Mouse (Mus musculus) hindbrain, embryonic 16.5 days (tissue): ENCODE measurements around the gene Gm4969. TPM values are rescaled to one million over a fixed set of nuclear protein-coding genes. Genes with fewer than 3 reads are reported as not detected.
"Not testable (repeated sequence)": the region's sequence is repeated elsewhere in the genome, so short reads cannot be mapped to it uniquely, and the experiment has no call there.

Experiments used
- ATAC-seq: fragments of 200-750 bp; cut with Nextera tagmentation; 2 replicates; pipeline ENCODE4 v1.8.0; 2017; ENCODE audit warnings: moderate TSS enrichment, moderate library complexity
- H3K27ac ChIP-seq: fragments of 300-500 bp; sonication (generic); 2 replicates; pipeline ENCODE4 v1.5.1; 2014; ENCODE audit warnings: low read depth, mild to moderate bottlenecking, control low read depth, low read length, moderate library complexity
- H3K27me3 ChIP-seq: fragments of 300-500 bp; sonication (generic); replicated peaks from 2 replicates; pipeline ENCODE4 v1.6.1; 2014; ENCODE audit warnings: low read length; ENCODE audit not compliant: control insufficient read depth, insufficient read depth
- H3K36me3 ChIP-seq: fragments of 300-500 bp; sonication (generic); 2 replicates; pipeline ENCODE4 v1.6.1; 2014; ENCODE audit warnings: mild to moderate bottlenecking, low read length, moderate library complexity, mixed read lengths; ENCODE audit not compliant: control insufficient read depth, insufficient read depth
- H3K4me1 ChIP-seq: fragments of 300-500 bp; sonication (generic); 2 replicates; pipeline ENCODE4 v1.6.1; 2014; ENCODE audit warnings: low read depth, low read length; ENCODE audit not compliant: control insufficient read depth, insufficient read depth
- H3K4me2 ChIP-seq: fragments of 300-500 bp; sonication (generic); 2 replicates; pipeline ENCODE4 v1.6.1; 2014; ENCODE audit warnings: mild to moderate bottlenecking, low read length, control low read depth, moderate library complexity
- H3K4me3 ChIP-seq: fragments of 300-500 bp; sonication (generic); 2 replicates; pipeline ENCODE4 v1.5.1; 2014; ENCODE audit warnings: mild to moderate bottlenecking, low read length, control low read depth, moderate library complexity
- H3K9ac ChIP-seq: fragments of 300-500 bp; sonication (generic); 2 replicates; pipeline ENCODE4 v1.6.1; 2014; ENCODE audit warnings: low read depth, mild to moderate bottlenecking, control low read depth, low read length, moderate library complexity
- H3K9me3 ChIP-seq: fragments of 300-500 bp; sonication (generic); 2 replicates; pipeline ENCODE4 v1.6.1; 2014; ENCODE audit warnings: mild to moderate bottlenecking, low read length, moderate library complexity; ENCODE audit not compliant: control insufficient read depth
- WGBS: fragments of 180-500 bp; shearing (Covaris S2); extraction: QIAGEN DNeasy Blood & Tissue Kit; methylation state at CpG from one replicate; pipeline ENCODE4 v1.1.7; 2014; 5-methylcytosine and 5-hydroxymethylcytosine counted together
- polyA plus RNA-seq: library from polyadenylated mRNA; unstranded; fragments of >200 nt; fragmentation: Nextera tagmentation; extraction: Ambion mirVana; gene quantifications from 2 replicates; pipeline ENCODE4 v1.2.1, GENCODE M21; 2015

The Gm4969 gene
- polyA plus RNA-seq, 1 experiment from 2014 or later, result 7.0 TPM

GRCm38 (mm10) chr7:19159411-19159810, 41.2 kb upstream of the Gm4969 start:
- peaks cover 13% of the 10 kb centered on the region for H3K4me1 ChIP-seq
- WGBS, result 11% methylated on average over 18 of the region's 18 CpGs
- H3K27ac ChIP-seq, result no peak overlapping the region
- H3K36me3 ChIP-seq, result 0 out of 2 replicates have a peak, but pooled peaks cover 2% of the 10 kb centered on the region
- no peaks in the 10 kb centered on the region for H3K9me3 ChIP-seq
- peak overlapping the region; percentile 34; the same call in 1 of the 2 replicates for H3K9ac ChIP-seq
- peaks cover 4% of the 10 kb centered on the region for H3K27me3 ChIP-seq
- ATAC-seq, result no peak
- H3K4me2 ChIP-seq, result peak overlapping the region; percentile 66
- peak overlapping the region; percentile 45 for H3K4me3 ChIP-seq

GRCm38 (mm10) chr7:19158601-19159000, 40.4 kb upstream of the Gm4969 start:
- Histone ChIP-seq H3K4me2 (no peak overlapping the region), H3K27me3 (peaks cover 2% of the 10 kb centered on the region; the same call in 1 of the 2 replicates), H3K36me3 (peaks cover 6% of the 10 kb centered on the region), H3K9me3 (no peaks in the 10 kb centered on the region), H3K27ac (no peak overlapping the region), H3K4me1 (peaks cover 13% of the 10 kb centered on the region), H3K9ac (no peak overlapping the region), H3K4me3 (no peak overlapping the region)
- WGBS, result 63% methylated on average over 11 of the region's 11 CpGs
- ATAC-seq, result no peak

GRCm38 (mm10) chr7:19157160-19157800, 39.1 kb upstream of the Gm4969 start:
- Histone ChIP-seq H3K4me1 (peaks cover 13% of the 10 kb centered on the region), H3K4me2 (peak overlapping the region; percentile 53), H3K27me3 (peaks cover 2% of the 10 kb centered on the region; the same call in 1 of the 2 replicates), H3K36me3 (peaks cover 14% of the 10 kb centered on the region), H3K27ac (0 out of 2 replicates have a peak overlapping the region, but pooled peaks have one; percentile 19), H3K4me3 (peak overlapping the region; percentile 24; the same call in 1 of the 2 replicates), H3K9ac (peak overlapping the region; percentile 46), H3K9me3 (no peaks in the 10 kb centered on the region)
- 4% methylated on average over 30 of the region's 30 CpGs for WGBS
- ATAC-seq, result peak; percentile 69

GRCm38 (mm10) chr7:19155825-19156475, 37.8 kb upstream of the Gm4969 start:
- WGBS, result 62% methylated on average over 13 of the region's 13 CpGs
- Histone ChIP-seq H3K9me3 (no peaks in the 10 kb centered on the region), H3K4me2 (no peak overlapping the region)

GRCm38 (mm10) chr7:19154796-19155195, 36.6 kb upstream of the Gm4969 start:
- Histone ChIP-seq H3K4me3 (no peak overlapping the region), H3K27ac (no peak overlapping the region), H3K4me2 (no peak overlapping the region), H3K9me3 (no peaks in the 10 kb centered on the region), H3K4me1 (peaks cover 18% of the 10 kb centered on the region), H3K36me3 (peaks cover 14% of the 10 kb centered on the region), H3K9ac (no peak overlapping the region), H3K27me3 (peaks cover 2% of the 10 kb centered on the region; the same call in 1 of the 2 replicates)
- 65% methylated on average over 8 of the region's 8 CpGs for WGBS
- no peak for ATAC-seq

More at GRCm38 (mm10) chr7:19155825-19156475, 37.8 kb upstream of the Gm4969 start:
- Histone ChIP-seq H3K4me1 (peaks cover 14% of the 10 kb centered on the region), H3K4me3 (no peak overlapping the region), H3K9ac (no peak overlapping the region), H3K27me3 (peaks cover 2% of the 10 kb centered on the region; the same call in 1 of the 2 replicates), H3K36me3 (peaks cover 14% of the 10 kb centered on the region), H3K27ac (no peak overlapping the region)
- ATAC-seq, result no peak

GRCm38 (mm10) chr7:19151121-19151520, 33.0 kb upstream of the Gm4969 start:
- not testable (repeated sequence) for H3K9ac ChIP-seq, H3K4me3 ChIP-seq, H3K9me3 ChIP-seq, H3K4me2 ChIP-seq, H3K27me3 ChIP-seq, H3K27ac ChIP-seq, ATAC-seq
- H3K36me3 ChIP-seq, result peaks cover 14% of the 10 kb centered on the region
- peaks cover 16% of the 10 kb centered on the region for H3K4me1 ChIP-seq
- 94% methylated on average over 10 of the region's 10 CpGs for WGBS

- WGBS, result under 1% methylated on average over 24 of the region's 24 CpGs
- Histone ChIP-seq H3K4me3 (peak within 1 kb of the TSS; percentile 79), H3K4me1 (peaks cover 16% of the 10 kb centered on the region), H3K36me3 (peaks cover 16% of the 10 kb centered on the region), H3K9ac (peak within 1 kb of the TSS; percentile 83), H3K9me3 (no peaks in the 10 kb centered on the region), H3K27me3 (no peaks in the 10 kb centered on the region), H3K4me2 (peak within 1 kb of the TSS; percentile 75), H3K27ac (peak within 1 kb of the TSS; percentile 80)
- peak; percentile 92 for ATAC-seq
These were observed 31.5 kb upstream of the Gm4969 start, which contains the start of gene Snrpd2 for GRCm38 (mm10) chr7:19149626-19150025. TSS of gene Snrpd2 (plus strand) at chr7:19149722.

GRCm38 (mm10) chr7:19148875-19149541, 30.8 kb upstream of the Gm4969 start, which contains the start of gene Qpctl:
TSS of gene Qpctl (minus strand) at chr7:19149291.
- no peaks in the 10 kb centered on the region for H3K27me3 ChIP-seq
- peak; percentile 97 for ATAC-seq
- H3K4me1 ChIP-seq, result peaks cover 16% of the 10 kb centered on the region
- peak within 1 kb of the TSS; percentile 75 for H3K4me2 ChIP-seq
- H3K4me3 ChIP-seq, result peak within 1 kb of the TSS; percentile 79
- H3K36me3 ChIP-seq, result peaks cover 14% of the 10 kb centered on the region
- peak within 1 kb of the TSS; percentile 80 for H3K27ac ChIP-seq
- H3K9me3 ChIP-seq, result no peaks in the 10 kb centered on the region
- peak within 1 kb of the TSS; percentile 83 for H3K9ac ChIP-seq
- whole genome bisulfite sequencing, result under 1% methylated on average over 43 of the region's 43 CpGs
